Mouse (Mus musculus) forebrain, embryonic 16.5 days (tissue): ENCODE results near the gene Tmem79. TPM values are rescaled to one million over a fixed set of nuclear protein-coding genes. Genes with fewer than 3 reads are reported as not detected.
A peak's percentile ranks its signal among the peaks of the same experiment; 100 is the strongest.
"Not testable (repeated sequence)": the region's sequence is repeated elsewhere in the genome, so short reads cannot be mapped to it uniquely, and the experiment has no call there.

Experiments used
- ATAC-seq: fragments of 200-750 bp; cut with Nextera tagmentation; 2 replicates; pipeline ENCODE4 v1.8.0; 2017; ENCODE audit warnings: mild to moderate bottlenecking, moderate library complexity
- H3K27ac ChIP-seq: fragments of 300-500 bp; sonication (generic); 2 replicates; pipeline ENCODE4 v1.5.1; 2014; ENCODE audit warnings: low read length, control low read depth
- H3K27me3 ChIP-seq: fragments of 300-500 bp; sonication (generic); replicated peaks from 2 replicates; pipeline ENCODE4 v1.6.1; 2014; ENCODE audit warnings: low read length; ENCODE audit not compliant: control insufficient read depth, insufficient read depth
- H3K36me3 ChIP-seq: fragments of 300-500 bp; sonication (generic); 2 replicates; pipeline ENCODE4 v1.6.1; 2014; ENCODE audit not compliant: control insufficient read depth, insufficient read depth
- H3K4me1 ChIP-seq: fragments of 300-500 bp; sonication (generic); replicated peaks from 2 replicates; pipeline ENCODE4 v1.6.1; 2014; ENCODE audit warnings: low read length; ENCODE audit not compliant: control insufficient read depth, insufficient read depth
- H3K4me2 ChIP-seq: fragments of 300-500 bp; sonication (generic); 2 replicates; pipeline ENCODE4 v1.6.1; 2014; ENCODE audit warnings: mild to moderate bottlenecking, low read length, control low read depth
- H3K4me3 ChIP-seq: fragments of 300-500 bp; sonication (generic); replicated peaks from 2 replicates; pipeline ENCODE4 v1.5.1; 2014; ENCODE audit warnings: mild to moderate bottlenecking, low read length, control low read depth
- H3K9ac ChIP-seq: fragments of 300-500 bp; sonication (generic); replicated peaks from 2 replicates; pipeline ENCODE4 v1.6.1; 2014; ENCODE audit warnings: low read depth, low read length, control low read depth
- H3K9me3 ChIP-seq: fragments of 300-500 bp; sonication (generic); 2 replicates; pipeline ENCODE4 v1.6.1; 2016; ENCODE audit warnings: low read length; ENCODE audit not compliant: control insufficient read depth
- WGBS: fragments of 180-500 bp; shearing (Covaris S2); extraction: QIAGEN DNeasy Blood & Tissue Kit; methylation state at CpG from one replicate; pipeline ENCODE4 v1.1.7; 2014; 5-methylcytosine and 5-hydroxymethylcytosine counted together
- polyA plus RNA-seq: library from polyadenylated mRNA; unstranded; fragments of >200 nt; fragmentation: Nextera tagmentation; extraction: Ambion mirVana; gene quantifications from 2 replicates; pipeline ENCODE4 v1.2.1, GENCODE M21; 2015

The Tmem79 gene
- polyA plus RNA-seq, 1 experiment from 2014 or later, result 1.4 TPM

DNA sequence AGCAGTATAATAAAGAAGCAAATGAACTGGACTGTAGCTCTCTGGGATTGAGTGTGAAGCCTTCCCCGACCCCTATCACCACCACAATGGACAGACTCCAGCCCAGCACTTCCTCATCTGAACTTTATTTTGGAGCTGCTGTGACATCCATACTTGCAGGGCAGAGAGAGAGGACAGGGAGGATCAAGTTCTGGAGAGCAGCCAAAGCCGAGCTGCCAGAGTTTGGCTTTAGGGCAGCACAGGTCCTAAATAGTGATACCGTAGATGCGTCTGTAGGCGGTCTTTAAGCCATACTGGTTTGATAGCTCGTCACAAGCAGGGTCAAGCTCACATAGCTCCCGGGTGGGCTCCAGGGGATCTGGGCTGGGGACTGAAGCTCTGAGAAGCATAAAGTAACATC lies 32.6 kb upstream of the Tmem79 start:
- H3K4me1 ChIP-seq, H3K27me3 ChIP-seq, H3K4me3 ChIP-seq, H3K9me3 ChIP-seq, H3K27ac ChIP-seq, H3K36me3 ChIP-seq, H3K9ac ChIP-seq, H3K4me2 ChIP-seq, ATAC-seq: not testable (repeated sequence)
- 89% methylated on average over 7 of the region's 7 CpGs for WGBS

- WGBS, result 47% methylated on average over 3 of the region's 7 CpGs
- H3K4me2 ChIP-seq, H3K27me3 ChIP-seq, H3K36me3 ChIP-seq, H3K27ac ChIP-seq, H3K9me3 ChIP-seq, H3K9ac ChIP-seq, H3K4me1 ChIP-seq, H3K4me3 ChIP-seq: not testable (repeated sequence)
- peak; percentile 19 for ATAC-seq
These were observed 31.6 kb upstream of the Tmem79 start for GRCm38 (mm10) chr3:88367517-88367916.

- H3K9me3 ChIP-seq, H3K27me3 ChIP-seq, H3K36me3 ChIP-seq, H3K4me1 ChIP-seq: not testable (repeated sequence)
- ATAC-seq, result peak; percentile 93
- WGBS, result 4% methylated on average over 18 of the region's 22 CpGs
- H3K4me2 ChIP-seq, result peak overlapping the region; percentile 28
- H3K4me3 ChIP-seq, result peak overlapping the region; percentile 25
- 0 out of 2 replicates have a peak overlapping the region, but pooled peaks have one; percentile 5 for H3K9ac ChIP-seq
- 0 out of 2 replicates have a peak overlapping the region, but pooled peaks have one; percentile 34 for H3K27ac ChIP-seq
These were observed 31.0 kb upstream of the Tmem79 start for GRCm38 (mm10) chr3:88366830-88367428.

DNA sequence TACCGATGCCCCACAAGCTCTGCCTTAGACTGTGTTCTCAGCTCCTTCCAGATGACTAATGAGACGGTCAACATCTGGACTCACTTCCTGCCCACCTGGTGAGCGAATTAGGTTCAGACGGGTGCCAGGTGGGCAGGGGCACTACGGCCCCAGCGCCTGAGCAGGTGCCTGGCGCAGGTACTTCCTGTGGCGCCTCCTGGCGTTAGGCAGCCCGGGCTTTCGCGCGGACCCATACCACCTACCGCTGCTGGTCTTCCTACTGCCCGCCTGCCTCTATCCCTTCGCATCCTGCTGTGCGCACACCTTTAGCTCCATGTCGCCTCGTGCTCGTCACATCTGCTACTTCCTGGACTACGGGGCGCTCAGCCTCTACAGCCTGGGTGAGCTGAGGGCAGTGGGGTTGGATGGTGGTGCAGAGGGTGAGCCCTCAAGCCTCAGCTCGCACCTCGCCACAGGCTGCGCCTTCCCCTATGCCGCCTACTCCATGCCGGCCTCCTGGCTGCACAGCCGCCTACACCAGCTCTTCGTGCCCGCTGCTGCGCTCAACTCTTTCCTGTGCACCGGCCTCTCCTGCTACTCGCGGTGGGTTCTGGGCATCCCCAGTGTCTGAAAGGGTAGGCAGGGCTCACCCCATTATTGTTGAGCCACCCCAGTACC lies 29.9 kb upstream of the Tmem79 start:
- Histone ChIP-seq H3K27ac (no peak overlapping the region), H3K36me3 (peaks cover 8% of the 10 kb centered on the region), H3K27me3 (no peaks in the 10 kb centered on the region; the same call in 1 of the 2 replicates), H3K9me3 (0 out of 2 replicates have a peak, but pooled peaks cover 6% of the 10 kb centered on the region), H3K9ac (no peak overlapping the region), H3K4me3 (no peak overlapping the region), H3K4me2 (no peak overlapping the region), H3K4me1 (no peaks in the 10 kb centered on the region)
- WGBS, result 46% methylated on average over 34 of the region's 34 CpGs
- no peak for ATAC-seq

DNA sequence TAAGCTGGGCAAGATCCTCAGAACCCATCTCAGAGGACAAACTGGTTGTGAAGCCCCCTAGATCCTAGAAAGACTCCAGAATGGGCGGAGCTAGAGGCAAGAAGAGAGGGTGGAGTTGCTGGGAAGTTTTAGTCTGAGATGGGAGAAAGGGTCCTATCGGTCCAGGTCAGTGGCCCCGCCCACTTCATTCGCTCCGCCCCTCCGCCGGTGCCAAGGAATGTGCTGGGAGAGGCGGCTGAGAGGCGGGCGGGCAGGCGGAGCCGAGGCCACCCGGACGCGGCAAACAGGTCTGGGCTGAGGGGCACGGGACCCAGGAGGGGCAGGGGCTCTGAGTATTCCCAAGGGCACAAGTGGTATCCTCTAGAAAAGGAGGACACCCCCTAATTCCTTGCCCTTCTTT lies 28.4 kb upstream of the Tmem79 start, which contains the start of gene Paqr6:
Paqr6 (plus strand) TSS at position 248 of the 400 bp plus-strand sequence.
- no peak within 1 kb of the TSS for H3K27ac ChIP-seq
- no peak within 1 kb of the TSS for H3K4me2 ChIP-seq
- H3K9me3 ChIP-seq, result no peaks in the 10 kb centered on the region
- no peaks in the 10 kb centered on the region for H3K4me1 ChIP-seq
- H3K36me3 ChIP-seq, result peaks cover 21% of the 10 kb centered on the region
- no peaks in the 10 kb centered on the region; the same call in 1 of the 2 replicates for H3K27me3 ChIP-seq
- no peak within 1 kb of the TSS for H3K9ac ChIP-seq
- 6% methylated on average over 14 of the region's 16 CpGs for WGBS
- H3K4me3 ChIP-seq, result no peak within 1 kb of the TSS
- ATAC-seq, result no peak

DNA sequence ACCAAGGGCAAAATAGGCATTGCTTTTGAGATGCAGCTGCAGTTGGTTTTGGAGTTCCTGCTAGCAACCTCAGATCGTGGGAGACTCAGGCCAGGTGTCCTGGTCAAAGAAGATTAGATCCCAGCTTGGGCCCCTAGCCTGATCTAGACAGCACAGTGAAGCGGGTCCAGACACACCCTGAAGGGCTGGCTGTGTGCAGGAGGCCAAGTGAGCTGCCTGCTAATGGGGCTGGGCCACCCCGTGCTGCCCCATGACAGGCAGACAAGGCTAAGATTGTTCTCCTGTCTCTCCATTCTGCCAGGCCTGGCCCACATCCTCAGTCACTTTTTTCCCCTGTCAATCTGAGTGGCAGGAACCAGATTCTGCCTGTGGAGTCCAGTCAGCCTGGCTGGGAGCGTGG lies 27.8 kb upstream of the Tmem79 start:
- Histone ChIP-seq H3K27ac (no peak overlapping the region), H3K9me3 (no peaks in the 10 kb centered on the region), H3K4me1 (no peaks in the 10 kb centered on the region), H3K4me2 (no peak overlapping the region), H3K9ac (no peak overlapping the region), H3K4me3 (no peak overlapping the region), H3K36me3 (peaks cover 24% of the 10 kb centered on the region), H3K27me3 (no peaks in the 10 kb centered on the region; the same call in 1 of the 2 replicates)
- WGBS, result 37% methylated on average over 4 of the region's 4 CpGs
- no peak for ATAC-seq

- H3K4me1 ChIP-seq, result no peaks in the 10 kb centered on the region
- H3K4me2 ChIP-seq, result no peak overlapping the region
- no peak for ATAC-seq
- no peak overlapping the region for H3K27ac ChIP-seq
- 94% methylated on average over 2 of the region's 2 CpGs for WGBS
- peaks cover 37% of the 10 kb centered on the region for H3K36me3 ChIP-seq
- no peaks in the 10 kb centered on the region for H3K9me3 ChIP-seq
- no peaks in the 10 kb centered on the region; the same call in 1 of the 2 replicates for H3K27me3 ChIP-seq
- no peak overlapping the region for H3K9ac ChIP-seq
- H3K4me3 ChIP-seq, result no peak overlapping the region
These were observed 25.8 kb upstream of the Tmem79 start for GRCm38 (mm10) chr3:88361612-88362313.

- no peak overlapping the region for H3K4me3 ChIP-seq
- H3K9ac ChIP-seq, result no peak overlapping the region
- no peak overlapping the region for H3K4me2 ChIP-seq
- peaks cover 44% of the 10 kb centered on the region for H3K36me3 ChIP-seq
- H3K27ac ChIP-seq, result no peak overlapping the region
- H3K4me1 ChIP-seq, result no peaks in the 10 kb centered on the region
- no peak for ATAC-seq
- H3K9me3 ChIP-seq, result no peaks in the 10 kb centered on the region
- WGBS, result 78% methylated on average over 6 of the region's 6 CpGs
- H3K27me3 ChIP-seq, result no peaks in the 10 kb centered on the region; the same call in 1 of the 2 replicates
These were observed 25.1 kb upstream of the Tmem79 start for GRCm38 (mm10) chr3:88361096-88361495.

- Histone ChIP-seq H3K36me3 (peaks cover 55% of the 10 kb centered on the region), H3K27ac (no peak overlapping the region), H3K9ac (no peak overlapping the region), H3K4me1 (no peaks in the 10 kb centered on the region), H3K4me3 (no peak overlapping the region), H3K4me2 (no peak overlapping the region), H3K9me3 (no peaks in the 10 kb centered on the region), H3K27me3 (no peaks in the 10 kb centered on the region)
- WGBS, result 63% methylated on average over 3 of the region's 3 CpGs
- no peak for ATAC-seq
These were observed 24.0 kb upstream of the Tmem79 start for GRCm38 (mm10) chr3:88359989-88360388.
